Mouse (Mus musculus) myocyte (in vitro differentiated cells): ENCODE results near the gene Trp53bp2. TPM values are rescaled to one million over a fixed set of nuclear protein-coding genes. Genes with fewer than 3 reads are reported as not detected.

Source experiments
- H3K27me3 ChIP-seq: one replicate; pipeline ENCODE4 v1.6.1; 2011; ENCODE audit not compliant: control insufficient read depth, insufficient read depth, insufficient read length
- H3K36me3 ChIP-seq: one replicate; pipeline ENCODE4 v1.6.1; 2011; ENCODE audit not compliant: control insufficient read depth, insufficient read depth
- H3K4me2 ChIP-seq: one replicate; pipeline ENCODE4 v1.6.1; 2011; ENCODE audit warnings: low read depth, control low read depth
- H3K4me3 ChIP-seq: one replicate; pipeline ENCODE4 v1.5.1; 2011; ENCODE audit warnings: mild to moderate bottlenecking, control low read depth, moderate library complexity
- H3K79me2 ChIP-seq: one replicate; pipeline ENCODE4 v1.6.1; 2011; ENCODE audit not compliant: control insufficient read depth, insufficient read depth
- H3ac ChIP-seq: one replicate; pipeline ENCODE4 v1.6.1; 2011; ENCODE audit not compliant: control insufficient read depth, insufficient read length
- CEBPB ChIP-seq: IDR thresholded peaks from 2 replicates; pipeline ENCODE4 v1.6.1; 2011; ENCODE audit warnings: mild to moderate bottlenecking, moderate library complexity; ENCODE audit not compliant: poor library complexity, insufficient read depth, severe bottlenecking
- E2F4 ChIP-seq: IDR thresholded peaks from one replicate; pipeline ENCODE4 v1.6.1; 2011; ENCODE audit warnings: mild to moderate bottlenecking, control low read depth, moderate library complexity; ENCODE audit not compliant: insufficient read depth
- MAX ChIP-seq: IDR thresholded peaks from one replicate; pipeline ENCODE4 v1.6.1; 2011; ENCODE audit warnings: low read depth, mild to moderate bottlenecking, control low read depth
- MYOD1 ChIP-seq, 3 experiments: IDR thresholded peaks; one replicate each; pipeline ENCODE4 v1.6.1; 2011; ENCODE audit warnings: control low read depth in 2 of 3, low read depth in 2 of 3, mild to moderate bottlenecking in 2 of 3, moderate library complexity in 1 of 3; ENCODE audit not compliant: insufficient read length in 2 of 3, control insufficient read depth in 1 of 3
- MYOG ChIP-seq, 3 experiments: IDR thresholded peaks; one replicate each; pipeline ENCODE4 v1.6.1; 2011; ENCODE audit warnings: control low read depth in 2 of 3, low read depth in 2 of 3, mild to moderate bottlenecking in 2 of 3; ENCODE audit not compliant: insufficient read length in 2 of 3, control insufficient read depth in 1 of 3, insufficient read depth in 1 of 3
- POLR2A ChIP-seq: IDR thresholded peaks from one replicate; pipeline ENCODE4 v1.6.1; 2011; ENCODE audit warnings: low read depth, mild to moderate bottlenecking, control low read depth, moderate library complexity; ENCODE audit not compliant: insufficient read length
- POLR2AphosphoS2 ChIP-seq: IDR thresholded peaks from one replicate; pipeline ENCODE4 v1.6.1; 2011; ENCODE audit warnings: low read depth, control low read depth; ENCODE audit not compliant: insufficient read length
- REST ChIP-seq: IDR thresholded peaks from one replicate; pipeline ENCODE4 v1.6.1; 2011; ENCODE audit warnings: mild to moderate bottlenecking, control low read depth, moderate library complexity; ENCODE audit not compliant: insufficient read depth, insufficient read length
- SRF ChIP-seq: IDR thresholded peaks from one replicate; pipeline ENCODE4 v1.6.1; 2011; ENCODE audit warnings: low read depth; ENCODE audit not compliant: control insufficient read depth, insufficient read length
- TCF12 ChIP-seq: IDR thresholded peaks from one replicate; pipeline ENCODE4 v1.6.1; 2011; ENCODE audit warnings: mild to moderate bottlenecking, control low read depth; ENCODE audit not compliant: poor library complexity, insufficient read depth, severe bottlenecking
- TCF3 ChIP-seq: IDR thresholded peaks from one replicate; pipeline ENCODE4 v1.6.1; 2011; ENCODE audit warnings: low read depth, control low read depth; ENCODE audit not compliant: insufficient read length
- USF1 ChIP-seq: IDR thresholded peaks from one replicate; pipeline ENCODE4 v1.6.1; 2011; ENCODE audit warnings: low read depth, mild to moderate bottlenecking, control low read depth, moderate library complexity
- polyA plus RNA-seq: library from polyadenylated mRNA; unstranded; fragments of >200 nt; fragmentation: generic; extraction: Trizol; gene quantifications from one replicate; pipeline ENCODE4 v1.2.1, GENCODE M21; 2012; ENCODE audit warnings: missing spikeins

The Trp53bp2 gene
- polyA plus RNA-seq, 1 experiment = 6.4 TPM

DNA sequence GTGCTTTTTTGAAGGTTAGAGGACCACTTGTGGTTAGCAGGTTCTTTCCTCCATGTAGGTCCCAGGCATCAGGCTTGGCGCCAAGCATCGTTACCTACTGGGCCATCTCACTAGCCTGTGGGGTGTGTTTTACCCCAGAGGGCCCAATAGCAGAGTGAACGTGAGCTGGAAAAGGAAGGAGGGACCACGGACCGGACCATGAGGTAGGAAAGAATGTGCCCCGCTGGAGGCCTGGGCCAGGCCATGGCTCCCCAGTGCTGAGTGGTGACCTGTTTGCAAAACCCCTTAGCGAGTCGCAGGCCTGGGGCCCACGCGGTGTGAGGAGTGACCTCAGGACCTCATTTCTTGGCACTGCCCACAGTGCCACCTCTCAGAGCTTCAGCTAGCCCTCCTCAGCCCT lies 79.5 kb downstream of the Trp53bp2 start:
- Histone ChIP-seq H3K27me3 (no peaks in the 10 kb centered on the region), H3K36me3 (peaks cover 57% of the 10 kb centered on the region), H3K79me2 (peaks cover 14% of the 10 kb centered on the region), H3K4me2 (no peak overlapping the region), H3ac (no peak overlapping the region), H3K4me3 (no peak overlapping the region)
- no peak for TF ChIP-seq MYOG (IDR thresholded peaks at IDR 0.05; ENCODE audit: control insufficient read depth in 1 of 3, insufficient read depth in 1 of 3, insufficient read length in 2 of 3, low read depth in 2 of 3)
- no peak for TF ChIP-seq E2F4
- TF ChIP-seq TCF3 = no peak
- no peak for TF ChIP-seq MYOD1 (IDR thresholded peaks at IDR 0.05; ENCODE audit: control insufficient read depth in 1 of 3, insufficient read length in 2 of 3, low read depth in 2 of 3)
- TF ChIP-seq MAX = no peak
- TF ChIP-seq CEBPB = no peak
- no peak for TF ChIP-seq SRF
- TF ChIP-seq USF1 = no peak
- TF ChIP-seq REST = no peak
- TF ChIP-seq TCF12 = no peak
- TF ChIP-seq POLR2AphosphoS2 = no peak
- TF ChIP-seq POLR2A = no peak

DNA sequence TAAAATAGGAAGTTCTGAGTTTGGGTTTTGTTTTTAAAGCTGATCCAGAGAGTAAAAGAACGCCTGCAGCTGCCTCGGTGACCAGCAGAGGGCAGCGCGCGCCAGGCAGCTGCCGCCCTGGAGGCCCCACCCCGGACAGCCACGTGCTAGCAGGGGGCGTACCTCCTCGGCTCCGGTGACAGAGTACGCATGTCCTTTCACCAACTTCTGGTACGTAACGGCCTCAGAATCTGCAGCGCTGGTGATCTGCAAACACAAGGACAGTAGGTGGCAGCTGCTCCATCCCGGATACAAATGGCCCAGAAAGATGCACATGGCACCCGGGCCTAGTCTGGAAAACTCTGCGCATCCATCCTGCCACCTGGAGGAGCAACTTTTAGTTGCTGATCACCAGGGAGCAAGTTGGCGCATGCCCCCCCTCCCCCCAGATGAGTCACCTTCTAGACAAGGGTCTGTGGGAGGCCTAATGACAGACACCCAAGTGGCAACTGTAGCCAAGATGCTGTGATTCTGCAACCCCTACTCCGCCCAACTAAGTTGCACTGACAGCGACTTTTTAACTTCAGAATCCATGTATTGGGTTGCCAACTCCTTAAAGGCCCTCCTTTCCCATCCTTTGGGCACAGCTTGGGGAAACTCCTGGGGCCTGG lies 81.0 kb downstream of the Trp53bp2 start:
- Histone ChIP-seq H3ac (no peak overlapping the region), H3K4me3 (no peak overlapping the region), H3K4me2 (peak overlapping the region; percentile 54), H3K27me3 (no peaks in the 10 kb centered on the region), H3K36me3 (peaks cover 43% of the 10 kb centered on the region), H3K79me2 (peaks cover 28% of the 10 kb centered on the region)
- peak in 2 of 3 experiments; percentile 86 to 87 for TF ChIP-seq MYOG (IDR thresholded peaks at IDR 0.05; ENCODE audit: control insufficient read depth in 1 of 3, insufficient read depth in 1 of 3, insufficient read length in 2 of 3, low read depth in 2 of 3)
- TF ChIP-seq POLR2AphosphoS2 = peak; percentile 88
- TF ChIP-seq SRF = peak; percentile 65
- TF ChIP-seq E2F4 = no peak
- peak in 2 of 3 experiments; percentile 66 to 84 for TF ChIP-seq MYOD1 (IDR thresholded peaks at IDR 0.05; ENCODE audit: control insufficient read depth in 1 of 3, insufficient read length in 2 of 3, low read depth in 2 of 3)
- no peak for TF ChIP-seq TCF12
- no peak for TF ChIP-seq MAX
- peak; percentile 74 for TF ChIP-seq USF1
- peak; percentile 7 for TF ChIP-seq TCF3
- peak; percentile 63 for TF ChIP-seq POLR2A
- no peak for TF ChIP-seq REST
- TF ChIP-seq CEBPB = no peak

DNA sequence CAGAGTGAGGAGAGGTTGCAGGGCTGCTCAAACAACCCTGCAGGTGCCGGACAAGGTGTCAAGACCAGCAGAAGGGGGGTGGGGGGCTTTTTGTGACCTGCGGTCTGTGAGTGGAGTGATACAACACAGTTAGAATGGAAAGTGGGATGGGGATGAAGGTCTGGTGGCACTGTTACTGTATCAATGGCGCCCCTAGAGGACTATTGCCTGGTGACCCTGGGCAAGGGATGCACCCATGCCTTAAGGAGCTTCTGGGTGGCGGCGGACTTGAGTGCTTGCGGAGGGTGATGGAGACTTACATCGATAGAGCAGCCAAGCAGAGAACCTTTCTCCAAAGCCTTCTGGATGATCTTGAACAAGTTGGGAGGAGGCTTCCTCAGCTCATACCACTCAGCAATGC lies 81.6 kb downstream of the Trp53bp2 start:
- Histone ChIP-seq H3ac (no peak overlapping the region), H3K36me3 (peaks cover 37% of the 10 kb centered on the region), H3K4me3 (no peak overlapping the region), H3K79me2 (peaks cover 34% of the 10 kb centered on the region), H3K27me3 (no peaks in the 10 kb centered on the region), H3K4me2 (peak overlapping the region; percentile 54)
- TF ChIP-seq TCF3 (no peak), POLR2AphosphoS2 (no peak), SRF (no peak), REST (no peak)

DNA sequence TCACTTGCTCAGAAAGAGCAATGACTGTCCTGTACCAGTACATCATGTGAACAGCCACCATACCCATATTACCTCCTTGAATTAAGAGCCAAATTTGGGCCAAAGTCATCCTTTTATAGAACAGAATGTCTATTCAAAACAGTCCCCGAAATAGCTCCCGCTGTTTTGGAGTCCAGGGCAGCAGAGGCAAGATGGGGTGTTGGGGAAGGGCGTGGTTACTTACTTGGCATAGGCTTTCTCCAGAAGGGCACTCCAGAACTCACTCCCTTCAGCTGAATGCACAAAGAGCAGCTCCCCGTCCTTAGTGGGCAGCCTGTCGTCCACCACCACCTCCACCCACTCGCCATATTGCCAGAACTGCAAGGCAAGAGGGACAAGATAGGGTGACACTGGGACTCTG lies 82.9 kb downstream of the Trp53bp2 start:
- Histone ChIP-seq H3K27me3 (no peaks in the 10 kb centered on the region), H3K4me3 (no peak overlapping the region), H3ac (no peak overlapping the region), H3K36me3 (peaks cover 26% of the 10 kb centered on the region), H3K79me2 (peaks cover 47% of the 10 kb centered on the region), H3K4me2 (peak overlapping the region; percentile 18)
- TF ChIP-seq SRF = no peak

DNA sequence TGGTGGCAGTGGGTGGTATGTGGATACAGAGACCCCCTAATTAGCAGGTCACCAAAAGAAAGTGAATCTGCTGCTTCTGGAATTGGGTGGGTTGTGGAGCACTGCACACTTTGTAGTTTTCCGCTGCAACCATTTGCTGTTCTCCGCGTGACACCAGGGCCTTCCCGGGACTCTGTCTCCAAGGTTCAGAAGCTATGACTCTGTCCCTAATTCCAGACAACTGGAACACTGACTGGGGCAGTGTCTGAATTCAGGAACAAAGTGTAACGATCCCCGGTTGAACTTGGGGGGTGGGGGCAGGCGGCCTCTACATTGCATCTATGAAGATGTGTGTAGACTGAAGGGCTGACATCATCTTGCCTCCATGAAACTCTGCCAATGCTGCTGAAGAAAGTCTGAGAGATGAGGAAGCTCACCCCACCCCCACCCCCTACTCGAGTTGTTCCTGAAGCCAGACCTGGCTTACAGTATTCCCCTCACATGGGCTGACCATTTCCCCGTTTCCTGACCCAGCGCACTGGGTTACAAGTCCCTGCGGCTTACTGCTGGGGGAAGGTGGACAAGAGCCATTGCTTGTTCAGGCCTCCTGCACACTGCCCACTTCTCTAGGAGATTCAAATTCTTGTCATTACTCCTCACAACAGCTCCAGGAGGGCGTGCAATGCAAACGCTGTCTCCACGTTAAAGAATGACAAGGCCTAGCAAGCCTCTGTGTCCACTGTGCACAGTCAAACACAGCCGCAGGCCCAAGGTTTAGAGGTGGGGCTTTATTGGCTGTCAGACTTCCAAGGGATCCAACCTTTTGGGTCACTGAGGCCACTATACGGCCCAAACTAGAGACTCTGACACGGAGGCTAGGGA lies 85.5 kb downstream of the Trp53bp2 start:
- no peak overlapping the region for H3K4me2 ChIP-seq
- H3K79me2 ChIP-seq = peaks cover 74% of the 10 kb centered on the region
- peaks cover 4% of the 10 kb centered on the region for H3K36me3 ChIP-seq
- H3ac ChIP-seq = no peak overlapping the region
- H3K27me3 ChIP-seq = no peaks in the 10 kb centered on the region
- no peak overlapping the region for H3K4me3 ChIP-seq
- TF ChIP-seq MYOD1 (IDR thresholded peaks at IDR 0.05; ENCODE audit: control insufficient read depth in 1 of 3, insufficient read length in 2 of 3, low read depth in 2 of 3) = no peak
- no peak for TF ChIP-seq MAX
- TF ChIP-seq E2F4 = no peak
- no peak for TF ChIP-seq CEBPB
- no peak for TF ChIP-seq TCF3
- no peak for TF ChIP-seq REST
- TF ChIP-seq POLR2A = no peak
- TF ChIP-seq SRF = no peak
- no peak for TF ChIP-seq TCF12
- TF ChIP-seq MYOG (IDR thresholded peaks at IDR 0.05; ENCODE audit: control insufficient read depth in 1 of 3, insufficient read depth in 1 of 3, insufficient read length in 2 of 3, low read depth in 2 of 3) = no peak
- no peak for TF ChIP-seq USF1
- TF ChIP-seq POLR2AphosphoS2 = no peak
